Mouse (Mus musculus) liver, adult 2 months (tissue): Measurements from ENCODE around the gene Olfr1426. TPM values are rescaled to one million over a fixed set of nuclear protein-coding genes. Genes with fewer than 3 reads are reported as not detected.

ENCODE experiments used
- DNase-seq: peaks from one replicate; pipeline ENCODE4 v3.0.0-alpha.2; 2011; ENCODE audit warnings: low read depth, low spot score; ENCODE audit errors: extremely low read depth
- H3K27ac ChIP-seq: fragments of 200-500 bp; replicated peaks from 2 replicates; pipeline ENCODE4 v1.5.1; 2012; ENCODE audit warnings: low read depth, mild to moderate bottlenecking, control low read depth, inconsistent platforms, low read length; ENCODE audit not compliant: insufficient read depth
- H3K27me3 ChIP-seq: fragments of 200-500 bp; 2 replicates; pipeline ENCODE4 v1.6.1; 2012; ENCODE audit warnings: mild to moderate bottlenecking, moderate library complexity, low read length, inconsistent platforms; ENCODE audit not compliant: control insufficient read depth, insufficient read depth
- H3K36me3 ChIP-seq: fragments of 200-500 bp; 2 replicates; pipeline ENCODE4 v1.6.1; 2012; ENCODE audit warnings: low read length, inconsistent platforms; ENCODE audit not compliant: control insufficient read depth, insufficient read depth
- H3K4me1 ChIP-seq: fragments of 200-500 bp; 2 replicates; pipeline ENCODE4 v1.6.1; 2011; ENCODE audit warnings: low read length; ENCODE audit not compliant: control insufficient read depth, insufficient read depth
- H3K4me3 ChIP-seq: fragments of 200-500 bp; 2 replicates; pipeline ENCODE4 v1.5.1; 2011; ENCODE audit warnings: low read depth, mild to moderate bottlenecking, control low read depth, low read length, moderate library complexity; ENCODE audit not compliant: insufficient read depth
- H3K79me2 ChIP-seq: fragments of 200-500 bp; 2 replicates; pipeline ENCODE4 v1.6.1; 2012; ENCODE audit warnings: inconsistent platforms, mild to moderate bottlenecking, low read length, moderate library complexity; ENCODE audit not compliant: control insufficient read depth, insufficient read depth
- H3K9ac ChIP-seq: fragments of 200-500 bp; 2 replicates; pipeline ENCODE4 v1.6.1; 2012; ENCODE audit warnings: low read depth, mild to moderate bottlenecking, control low read depth, inconsistent platforms, low read length
- CTCF ChIP-seq: fragments of 200-500 bp; IDR thresholded peaks from 2 replicates; pipeline ENCODE4 v1.5.1; 2011; ENCODE audit warnings: low read depth, low read length, control low read depth
- POLR2A ChIP-seq: fragments of 200-500 bp; IDR thresholded peaks from 2 replicates; pipeline ENCODE4 v1.6.1; 2011; ENCODE audit warnings: low read length, control low read depth; ENCODE audit not compliant: insufficient read depth; ENCODE audit errors: extremely low read depth
- WGBS: fragments of 180-500 bp; shearing (Covaris S2); methylation state at CpG from one replicate; pipeline ENCODE4 v1.1.7; 2018; 5-methylcytosine and 5-hydroxymethylcytosine counted together
- polyA plus RNA-seq: library from polyadenylated mRNA; depleted of rRNA; stranded (reverse); fragments of >200 nt; gene quantifications from 2 replicates; pipeline ENCODE4 v1.2.3, GENCODE M21; 2012; rRNA removed
- total RNA-seq: library from RNA; depleted of rRNA; stranded (reverse); fragments of >200 nt; gene quantifications from 2 replicates; pipeline ENCODE4 v1.2.3, GENCODE M21; 2014; rRNA removed

Gene Olfr1426
- total and polyA plus RNA-seq, 2 experiments, result not detected

DNA sequence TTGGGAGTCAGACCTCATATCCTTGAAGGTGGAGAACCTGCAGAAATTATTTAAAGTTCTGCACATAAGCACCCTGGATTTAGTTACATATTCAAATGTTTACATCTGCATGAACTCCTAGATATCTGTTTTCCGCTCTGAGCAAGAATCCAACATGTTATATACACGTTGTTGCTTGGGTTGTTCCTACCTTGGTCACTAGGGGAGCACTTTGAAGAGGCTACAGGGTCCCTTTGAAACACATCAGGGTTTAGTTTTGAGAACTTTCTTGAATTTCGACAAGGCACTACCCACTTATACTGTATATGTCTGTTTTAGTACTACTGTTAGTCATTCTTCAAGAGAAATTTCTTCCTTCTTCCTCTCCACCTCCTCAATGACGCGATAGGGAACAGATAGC is 48.6 kb downstream of the Olfr1426 start:
- Histone ChIP-seq H3K27me3 (no peaks in the 10 kb centered on the region), H3K79me2 (no peaks in the 10 kb centered on the region), H3K4me3 (no peak overlapping the region), H3K27ac (no peak overlapping the region), H3K9ac (no peak overlapping the region), H3K36me3 (no peaks in the 10 kb centered on the region), H3K4me1 (no peaks in the 10 kb centered on the region)
- TF ChIP-seq CTCF, result no peak
- no peak for TF ChIP-seq POLR2A
- DNase-seq, result no peak
- WGBS, result 86% methylated on average over 5 of the region's 5 CpGs

DNA sequence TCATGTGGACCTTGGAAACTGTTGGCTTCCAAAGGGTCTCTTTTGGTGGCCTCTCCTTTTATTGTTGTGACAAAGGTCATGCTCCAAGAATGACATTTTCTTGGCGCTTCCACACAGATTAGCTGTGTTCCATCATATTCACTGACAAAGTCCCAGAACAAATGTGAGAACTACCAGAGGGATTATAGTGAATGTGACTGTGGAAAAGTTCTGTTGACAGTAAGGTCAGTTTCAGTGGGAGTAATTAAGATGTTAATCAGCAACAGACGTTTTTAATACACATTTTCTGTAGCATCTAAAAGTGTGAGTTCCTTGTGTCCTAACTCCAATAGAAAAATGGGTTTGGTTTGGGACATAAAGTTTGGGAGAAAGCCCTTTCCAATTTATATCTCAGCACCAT is 50.6 kb downstream of the Olfr1426 start, which contains the start of gene Olfr1423:
Gene Olfr1423, minus strand, starts transcription at position 101 of the 400 bp plus-strand sequence.
- no peak for DNase-seq
- no peaks in the 10 kb centered on the region for H3K4me1 ChIP-seq
- 66% methylated on average over 2 of the region's 2 CpGs for WGBS
- no peak within 1 kb of the TSS for H3K9ac ChIP-seq
- TF ChIP-seq CTCF (no peak), POLR2A (no peak)
- H3K4me3 ChIP-seq, result no peak within 1 kb of the TSS
- H3K36me3 ChIP-seq, result no peaks in the 10 kb centered on the region
- no peaks in the 10 kb centered on the region for H3K79me2 ChIP-seq
- H3K27me3 ChIP-seq, result no peaks in the 10 kb centered on the region
- no peak within 1 kb of the TSS for H3K27ac ChIP-seq

DNA sequence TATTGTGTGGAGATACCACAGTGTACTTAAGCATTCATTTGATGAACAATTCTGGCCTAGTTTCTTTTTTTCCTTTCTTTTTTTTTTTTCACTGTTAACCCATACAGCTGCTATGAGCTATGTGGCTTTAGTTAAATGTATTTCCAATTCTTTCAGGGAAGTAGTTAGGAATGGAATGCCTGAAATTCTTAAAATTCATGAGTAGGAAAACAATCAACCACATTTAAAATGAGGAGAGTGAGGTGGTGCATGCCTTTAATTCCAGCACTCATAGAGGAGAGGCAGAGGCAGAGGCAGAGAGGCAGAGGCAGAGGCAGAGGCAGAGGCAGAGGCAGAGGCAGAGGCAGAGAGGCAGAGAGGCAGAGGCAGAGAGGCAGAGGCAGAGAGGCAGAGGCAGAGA is 54.1 kb downstream of the Olfr1426 start:
- no peaks in the 10 kb centered on the region for H3K79me2 ChIP-seq
- H3K4me3 ChIP-seq, result no peak overlapping the region
- no peak overlapping the region for H3K9ac ChIP-seq
- no peak for TF ChIP-seq POLR2A
- TF ChIP-seq CTCF, result no peak
- no peaks in the 10 kb centered on the region for H3K27me3 ChIP-seq
- no peaks in the 10 kb centered on the region for H3K4me1 ChIP-seq
- no peaks in the 10 kb centered on the region for H3K36me3 ChIP-seq
- H3K27ac ChIP-seq, result no peak overlapping the region
- DNase-seq, result no peak

Other genes starting within 250 kb of the Olfr1426 start
- gene Olfr1418, start 230.9 kb downstream of the Olfr1426 start, total RNA-seq, result not detected in 2 replicates
- not detected in 2 replicates for gene Olfr1418, start 230.9 kb downstream of the Olfr1426 start, polyA plus RNA-seq
- not detected in 2 replicates for gene Olfr1419, start 216.9 kb downstream of the Olfr1426 start, total RNA-seq
- not detected in 2 replicates for gene Olfr1419, start 216.9 kb downstream of the Olfr1426 start, polyA plus RNA-seq
- gene Olfr1420, start 205.4 kb downstream of the Olfr1426 start, total RNA-seq, result not detected in 2 replicates
- not detected in 2 replicates for gene Olfr1420, start 205.4 kb downstream of the Olfr1426 start, polyA plus RNA-seq
- gene Patl1, start 179.6 kb downstream of the Olfr1426 start, total RNA-seq, result 2.8 and 4.4 TPM in 2 replicates
- 7.9 and 8.1 TPM in 2 replicates for gene Patl1, start 179.6 kb downstream of the Olfr1426 start, polyA plus RNA-seq
- gene Osbp, start 126.1 kb downstream of the Olfr1426 start, total RNA-seq, result 22.8 and 27.9 TPM in 2 replicates
- 13.4 and 14.1 TPM in 2 replicates for gene Osbp, start 126.1 kb downstream of the Olfr1426 start, polyA plus RNA-seq
- not detected in 2 replicates for gene Olfr1423, start 50.7 kb downstream of the Olfr1426 start, total RNA-seq
- not detected in 2 replicates for gene Olfr1423, start 50.7 kb downstream of the Olfr1426 start, polyA plus RNA-seq
- gene Olfr1424, start 29.3 kb downstream of the Olfr1426 start, total RNA-seq, result not detected in 2 replicates
- not detected in 2 replicates for gene Olfr1424, start 29.3 kb downstream of the Olfr1426 start, polyA plus RNA-seq
- not detected in 2 replicates for gene Olfr1425, start 14.3 kb downstream of the Olfr1426 start, total RNA-seq
- not detected in 2 replicates for gene Olfr1425, start 14.3 kb downstream of the Olfr1426 start, polyA plus RNA-seq
- not detected in 2 replicates for gene Olfr1427, start 11.3 kb upstream of the Olfr1426 start, total RNA-seq
- not detected in 2 replicates for gene Olfr1427, start 11.3 kb upstream of the Olfr1426 start, polyA plus RNA-seq
- not detected in 2 replicates for gene Olfr1428, start 23.9 kb upstream of the Olfr1426 start, total RNA-seq
- not detected in 2 replicates for gene Olfr1428, start 23.9 kb upstream of the Olfr1426 start, polyA plus RNA-seq
- gene Olfr76, start 31.2 kb upstream of the Olfr1426 start, total RNA-seq, result not detected in 2 replicates
- not detected in 2 replicates for gene Olfr76, start 31.2 kb upstream of the Olfr1426 start, polyA plus RNA-seq
- not detected in 2 replicates for gene Olfr1555-ps1, start 78.1 kb upstream of the Olfr1426 start, total RNA-seq
- not detected in 2 replicates for gene Olfr1555-ps1, start 78.1 kb upstream of the Olfr1426 start, polyA plus RNA-seq
- gene Olfr1431, start 108.6 kb upstream of the Olfr1426 start, total RNA-seq, result not detected in 2 replicates
- gene Olfr1431, start 108.6 kb upstream of the Olfr1426 start, polyA plus RNA-seq, result not detected in 2 replicates
- gene Olfr1432, start 140.6 kb upstream of the Olfr1426 start, total RNA-seq, result not detected in 2 replicates
- gene Olfr1432, start 140.6 kb upstream of the Olfr1426 start, polyA plus RNA-seq, result not detected in 2 replicates
- gene Olfr262, start 149.6 kb upstream of the Olfr1426 start, total RNA-seq, result not detected in 2 replicates
- not detected in 2 replicates for gene Olfr262, start 149.6 kb upstream of the Olfr1426 start, polyA plus RNA-seq
- not detected in 2 replicates for gene Olfr235, start 169.0 kb upstream of the Olfr1426 start, total RNA-seq
- not detected in 2 replicates for gene Olfr235, start 169.0 kb upstream of the Olfr1426 start, polyA plus RNA-seq
- not detected in 2 replicates for gene Olfr1434, start 187.8 kb upstream of the Olfr1426 start, total RNA-seq
- not detected in 2 replicates for gene Olfr1434, start 187.8 kb upstream of the Olfr1426 start, polyA plus RNA-seq
- gene Olfr1436, start 207.1 kb upstream of the Olfr1426 start, total RNA-seq, result not detected in 2 replicates
- not detected in 2 replicates for gene Olfr1436, start 207.1 kb upstream of the Olfr1426 start, polyA plus RNA-seq
- gene Olfr1437, start 233.1 kb upstream of the Olfr1426 start, total RNA-seq, result not detected in 2 replicates
- not detected in 2 replicates for gene Olfr1437, start 233.1 kb upstream of the Olfr1426 start, polyA plus RNA-seq
- not detected in 2 replicates for gene Olfr1438-ps1, start 243.9 kb upstream of the Olfr1426 start, total RNA-seq
- gene Olfr1438-ps1, start 243.9 kb upstream of the Olfr1426 start, polyA plus RNA-seq, result not detected in 2 replicates